Mouse (Mus musculus) heart, embryonic 10.5 days (tissue): ENCODE measurements around the gene Smap2. TPM values are rescaled to one million over a fixed set of nuclear protein-coding genes. Genes with fewer than 3 reads are reported as not detected.

Source experiments
- microRNA-seq: library from miRNA; unstranded; fragments of <30 nt; microRNA quantifications from one replicate; pipeline ENCODE4, GENCODE M21; 2017
- polyA plus RNA-seq: library from polyadenylated mRNA; unstranded; fragments of >200 nt; fragmentation: Nextera tagmentation; extraction: Ambion mirVana; gene quantifications from 2 replicates; pipeline ENCODE4 v1.2.1, GENCODE M21; 2016

Gene Smap2
- polyA plus RNA-seq, 1 experiment from 2014 or later, result 18.6 TPM

Small RNA genes lying within 50 kb of the gene (microRNA-seq; reads per million reads assigned to microRNA genes)
- gene Mir7015, result 0.76 reads per million

Other genes starting within 250 kb of the Smap2 start
- gene Nfyc, start 185.7 kb downstream of the Smap2 start, polyA plus RNA-seq, result 111 and 117 TPM in 2 replicates
- gene Rims3, start 162.4 kb downstream of the Smap2 start, polyA plus RNA-seq, result 1.8 and 3.4 TPM in 2 replicates
- 14.8 and 25.8 TPM in 2 replicates for gene Exo5, start 92.2 kb downstream of the Smap2 start, polyA plus RNA-seq
- gene Zfp69, start 65.5 kb downstream of the Smap2 start, polyA plus RNA-seq, result 13.7 and 15.7 TPM in 2 replicates
- 3.3 and 6.4 TPM in 2 replicates for gene Col9a2, start 22.1 kb upstream of the Smap2 start, polyA plus RNA-seq
- 31.3 and 33.3 TPM in 2 replicates for gene Zmpste24, start 81.0 kb upstream of the Smap2 start, polyA plus RNA-seq
- gene Tmco2, start 92.0 kb upstream of the Smap2 start, polyA plus RNA-seq, result not detected in 2 replicates
- gene Rlf, start 197.8 kb upstream of the Smap2 start, polyA plus RNA-seq, result 22.2 and 23.8 TPM in 2 replicates